Mouse (Mus musculus) hindbrain, embryonic 14.5 days (tissue): ENCODE measurements at regions not wholly inside any gene's neighbourhood (a gene's known extent, or its start where the extent isn't known, plus 50 kb on each side); places are given as distances from the start of the nearest gene placed in this dataset.

Experiments
- ATAC-seq: fragments of 200-750 bp; cut with Nextera tagmentation; 2 replicates; pipeline ENCODE4 v1.8.0; 2017; ENCODE audit warnings: moderate number of reproducible peaks, mild to moderate bottlenecking, moderate TSS enrichment, moderate library complexity; ENCODE audit not compliant: low FRiP score
- DNase-seq: peaks from one replicate; pipeline ENCODE4 v3.0.0-alpha.2; 2015; ENCODE audit warnings: low spot score
- H3K27ac ChIP-seq: fragments of 300-500 bp; sonication (generic); 2 replicates; pipeline ENCODE4 v1.5.1; 2014; ENCODE audit warnings: mild to moderate bottlenecking, moderate library complexity
- H3K27me3 ChIP-seq: fragments of 300-500 bp; sonication (generic); 2 replicates; pipeline ENCODE4 v1.6.1; 2014; ENCODE audit warnings: mild to moderate bottlenecking, low read length, mixed read lengths; ENCODE audit not compliant: control insufficient read depth, insufficient read depth
- H3K36me3 ChIP-seq: fragments of 300-500 bp; sonication (generic); replicated peaks from 2 replicates; pipeline ENCODE4 v1.6.1; 2014; ENCODE audit not compliant: control insufficient read depth, insufficient read depth
- H3K4me1 ChIP-seq: fragments of 300-500 bp; sonication (generic); replicated peaks from 2 replicates; pipeline ENCODE4 v1.6.1; 2014; ENCODE audit warnings: antibody characterized with exemption, low read length, mixed read lengths; ENCODE audit not compliant: control insufficient read depth, insufficient read depth
- H3K4me2 ChIP-seq: fragments of 300-500 bp; sonication (generic); replicated peaks from 2 replicates; pipeline ENCODE4 v1.6.1; 2014; ENCODE audit warnings: mild to moderate bottlenecking, moderate library complexity
- H3K4me3 ChIP-seq: fragments of 300-500 bp; sonication (generic); replicated peaks from 2 replicates; pipeline ENCODE4 v1.5.1; 2014; ENCODE audit warnings: mild to moderate bottlenecking, low read length
- H3K9ac ChIP-seq: fragments of 300-500 bp; sonication (generic); 2 replicates; pipeline ENCODE4 v1.6.1; 2014
- H3K9me3 ChIP-seq: fragments of 300-500 bp; sonication (generic); 2 replicates; pipeline ENCODE4 v1.6.1; 2016; ENCODE audit warnings: low read length; ENCODE audit not compliant: control insufficient read depth
- WGBS: fragments of 180-500 bp; shearing (Covaris S2); extraction: QIAGEN DNeasy Blood & Tissue Kit; methylation state at CpG from one replicate; pipeline ENCODE4 v1.1.7; 2014; 5-methylcytosine and 5-hydroxymethylcytosine counted together

GRCm38 (mm10) chr15:62986147-62986546 is 858.8 kb downstream of the Gsdmc2 start:
- H3K9ac ChIP-seq, result no peak overlapping the region

GRCm38 (mm10) chr15:62970566-62970965 is 874.4 kb downstream of the Gsdmc2 start:
- Histone ChIP-seq H3K4me2 (no peak overlapping the region), H3K9ac (no peak overlapping the region), H3K36me3 (no peaks in the 10 kb centered on the region), H3K27ac (no peak overlapping the region), H3K4me1 (no peaks in the 10 kb centered on the region), H3K9me3 (no peaks in the 10 kb centered on the region), H3K4me3 (no peak overlapping the region), H3K27me3 (no peaks in the 10 kb centered on the region)
- DNase-seq (no peak), ATAC-seq (no peak)
- WGBS, result 89% methylated on average over 2 of the region's 2 CpGs

More at GRCm38 (mm10) chr15:62986147-62986546, 858.8 kb downstream of the Gsdmc2 start:
- Histone ChIP-seq H3K9me3 (no peaks in the 10 kb centered on the region), H3K27me3 (no peaks in the 10 kb centered on the region), H3K4me1 (no peaks in the 10 kb centered on the region), H3K27ac (no peak overlapping the region), H3K36me3 (no peaks in the 10 kb centered on the region), H3K4me2 (no peak overlapping the region), H3K4me3 (no peak overlapping the region)
- 81% methylated on average over 7 of the region's 7 CpGs for WGBS
- DNase-seq (no peak), ATAC-seq (no peak)

GRCm38 (mm10) chr15:62962681-62963080 is 882.3 kb downstream of the Gsdmc2 start:
- no peak for ATAC-seq

DNA sequence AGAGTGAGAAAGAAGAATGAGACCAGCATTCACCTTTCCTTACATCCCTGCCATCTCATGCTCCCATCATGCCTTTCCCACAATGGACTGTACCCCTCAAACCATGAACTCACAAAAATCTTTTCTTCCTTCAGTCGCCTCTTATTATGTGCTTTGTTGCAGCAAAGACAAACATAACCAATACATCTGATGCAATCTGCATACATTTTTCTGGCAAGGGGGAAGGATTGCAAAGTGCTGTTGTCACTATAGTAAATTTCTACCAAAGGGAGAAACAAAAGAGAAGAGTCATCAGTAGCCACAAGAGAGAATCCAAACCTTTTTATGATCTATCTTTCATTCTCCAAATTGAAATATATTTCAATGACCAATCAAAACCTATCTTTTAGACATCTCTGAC is 884.4 kb downstream of the Gsdmc2 start:
- WGBS, result 93% methylated on average over 1 of the region's 1 CpGs
- H3K4me1 ChIP-seq, result no peaks in the 10 kb centered on the region
- H3K9me3 ChIP-seq, result no peaks in the 10 kb centered on the region
- ATAC-seq, result no peak
- no peak overlapping the region for H3K27ac ChIP-seq
- H3K36me3 ChIP-seq, result no peaks in the 10 kb centered on the region
- no peak overlapping the region for H3K9ac ChIP-seq
- no peak overlapping the region for H3K4me2 ChIP-seq
- H3K4me3 ChIP-seq, result no peak overlapping the region
- no peak for DNase-seq
- no peaks in the 10 kb centered on the region for H3K27me3 ChIP-seq

More at GRCm38 (mm10) chr15:62962681-62963080, 882.3 kb downstream of the Gsdmc2 start:
- no peak for DNase-seq
- Histone ChIP-seq H3K27me3 (no peaks in the 10 kb centered on the region), H3K9me3 (no peaks in the 10 kb centered on the region), H3K4me2 (no peak overlapping the region), H3K36me3 (no peaks in the 10 kb centered on the region), H3K9ac (no peak overlapping the region), H3K27ac (no peak overlapping the region), H3K4me3 (no peak overlapping the region), H3K4me1 (no peaks in the 10 kb centered on the region)
- 87% methylated on average over 5 of the region's 5 CpGs for WGBS

GRCm38 (mm10) chr15:62958506-62959330 is 886.3 kb downstream of the Gsdmc2 start:
- WGBS, result 84% methylated on average over 2 of the region's 2 CpGs
- no peak overlapping the region for H3K9ac ChIP-seq
- DNase-seq, result no peak
- no peaks in the 10 kb centered on the region for H3K36me3 ChIP-seq
- no peak for ATAC-seq
- no peak overlapping the region for H3K4me2 ChIP-seq
- H3K27ac ChIP-seq, result no peak overlapping the region
- no peaks in the 10 kb centered on the region for H3K4me1 ChIP-seq
- H3K27me3 ChIP-seq, result no peaks in the 10 kb centered on the region
- H3K9me3 ChIP-seq, result no peaks in the 10 kb centered on the region
- H3K4me3 ChIP-seq, result no peak overlapping the region

GRCm38 (mm10) chr15:62954889-62955288 is 890.1 kb downstream of the Gsdmc2 start:
- H3K9ac ChIP-seq, result no peak overlapping the region
- no peaks in the 10 kb centered on the region for H3K9me3 ChIP-seq
- H3K4me2 ChIP-seq, result no peak overlapping the region
- DNase-seq, result no peak
- no peak overlapping the region for H3K4me3 ChIP-seq
- no peaks in the 10 kb centered on the region for H3K4me1 ChIP-seq
- ATAC-seq, result no peak
- H3K27me3 ChIP-seq, result no peaks in the 10 kb centered on the region
- no peak overlapping the region for H3K27ac ChIP-seq
- WGBS, result 94% methylated on average over 1 of the region's 1 CpGs
- no peaks in the 10 kb centered on the region for H3K36me3 ChIP-seq

DNA sequence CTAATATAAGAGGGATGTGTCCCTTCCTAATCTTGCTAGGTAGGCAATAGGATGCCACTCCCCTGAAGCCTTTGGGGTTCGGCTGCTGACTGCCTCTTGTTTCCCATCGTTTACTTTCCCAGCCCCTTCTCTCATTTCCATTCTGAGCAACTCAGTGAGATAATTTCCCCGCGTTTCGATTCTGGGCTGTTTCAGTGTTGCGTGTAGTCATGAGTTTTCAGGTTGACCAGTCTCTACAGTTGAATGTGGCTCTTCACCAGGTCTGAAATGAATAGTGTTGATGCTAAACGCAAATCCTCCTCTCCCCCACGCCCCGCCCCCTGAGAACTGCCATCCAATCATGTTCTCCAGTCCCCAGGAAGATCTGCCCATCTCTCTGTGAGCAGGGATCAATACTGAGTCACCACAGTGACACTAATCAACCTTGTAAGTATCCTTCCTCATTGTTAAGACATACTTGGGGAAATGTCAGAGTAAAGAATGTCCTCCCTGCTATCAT is 890.6 kb downstream of the Gsdmc2 start:
- H3K9ac ChIP-seq, result no peak overlapping the region
- H3K4me3 ChIP-seq, result no peak overlapping the region
- no peak overlapping the region for H3K27ac ChIP-seq
- no peaks in the 10 kb centered on the region for H3K4me1 ChIP-seq
- 77% methylated on average over 9 of the region's 9 CpGs for WGBS
- no peak overlapping the region for H3K4me2 ChIP-seq
- no peaks in the 10 kb centered on the region for H3K9me3 ChIP-seq
- DNase-seq (no peak), ATAC-seq (no peak)
- no peaks in the 10 kb centered on the region for H3K36me3 ChIP-seq
- H3K27me3 ChIP-seq, result no peaks in the 10 kb centered on the region

GRCm38 (mm10) chr15:62953215-62953941 is 891.6 kb downstream of the Gsdmc2 start:
- Histone ChIP-seq H3K27ac (no peak overlapping the region), H3K4me3 (no peak overlapping the region), H3K36me3 (no peaks in the 10 kb centered on the region), H3K27me3 (no peaks in the 10 kb centered on the region), H3K9me3 (no peaks in the 10 kb centered on the region), H3K4me2 (no peak overlapping the region), H3K4me1 (no peaks in the 10 kb centered on the region), H3K9ac (no peak overlapping the region)
- DNase-seq, result no peak
- 78% methylated on average over 6 of the region's 6 CpGs for WGBS
- no peak for ATAC-seq

GRCm38 (mm10) chr15:62952487-62953214 is 892.3 kb downstream of the Gsdmc2 start:
- Histone ChIP-seq H3K36me3 (no peaks in the 10 kb centered on the region), H3K9ac (no peak overlapping the region), H3K4me1 (no peaks in the 10 kb centered on the region), H3K4me3 (no peak overlapping the region), H3K4me2 (no peak overlapping the region), H3K27ac (no peak overlapping the region), H3K27me3 (no peaks in the 10 kb centered on the region), H3K9me3 (no peaks in the 10 kb centered on the region)
- DNase-seq, result no peak
- no peak for ATAC-seq
- 74% methylated on average over 5 of the region's 5 CpGs for WGBS
